Mouse (Mus musculus): ENCODE data around the gene Ctu2. TPM values are rescaled to one million over a fixed set of nuclear protein-coding genes. Genes with fewer than 3 reads are reported as not detected.

Ctu2 gene
- total and polyA plus RNA-seq, 3 experiments, result 23.8 to 63.1 (median 40.4) TPM

- TF ChIP-seq ZC3H11A (IDR thresholded peaks at IDR 0.05; ENCODE audit: low read depth, low read length) (no peak), MAFK (IDR thresholded peaks at IDR 0.05; ENCODE audit: insufficient replicate concordance, low read length) (no peak), SIN3A (IDR thresholded peaks at IDR 0.05; ENCODE audit: low read length) (no peak), POLR2AphosphoS2 (IDR thresholded peaks at IDR 0.05; ENCODE audit: low read depth, low read length) (no peak)
- no peaks in the 10 kb centered on the region for H3K27me3 ChIP-seq (replicated peaks)
- H3K9ac ChIP-seq (ENCODE audit: insufficient read depth, low read depth), result no peak overlapping the region
- no peak overlapping the region for H3K4me3 ChIP-seq (replicated peaks in 1 of 3; ENCODE audit: low read depth in 2 of 3, low read length in 2 of 3, poor library complexity in 1 of 3)
- no peak overlapping the region for H3K27ac ChIP-seq (ENCODE audit: insufficient read depth, low read depth)
- no peaks in the 10 kb centered on the region; the same call in 1 of the 2 replicates for H3K79me2 ChIP-seq (replicated peaks; ENCODE audit: control insufficient read depth, extremely low read depth, insufficient read depth, poor library complexity, severe bottlenecking)
- H3K4me1 ChIP-seq (ENCODE audit: control insufficient read depth in 1 of 2, insufficient read depth in 2 of 2), result peaks cover 9 to 55% of the 10 kb centered on the region in 2 experiments
- in situ Hi-C loops (cut with MboI; ENCODE audit: low pct_ligation_motif_present, low pct_unique_long_range_greater_than_20kb, low sequenced_read_pairs) (no loop called here), dilution Hi-C loops (cut with MboI; ENCODE audit: extremely low pct_ligation_motif_present, extremely low pct_unique_long_range_greater_than_20kb, low sequenced_read_pairs) (no loop called here)
- DNase-seq (ENCODE audit: extremely low read depth), result no peak
- H3K9me3 ChIP-seq (replicated peaks; ENCODE audit: low read length), result peaks cover 5% of the 10 kb centered on the region
- H3K36me3 ChIP-seq (replicated peaks in 1 of 2; ENCODE audit: control insufficient read depth in 1 of 2, insufficient read depth in 1 of 2, low read length in 1 of 2), result peaks cover 5 to 83% of the 10 kb centered on the region in 2 experiments
- no peak overlapping the region for H3K4me2 ChIP-seq (ENCODE audit: insufficient read depth, low read depth, poor library complexity, severe bottlenecking)
Observed at GRCm38 (mm10) chr8:122529159-122529558, 53.2 kb downstream of the Ctu2 start.

- no peak overlapping the region for H3K4me2 ChIP-seq (ENCODE audit: insufficient read depth, low read depth, poor library complexity, severe bottlenecking)
- H3K27ac ChIP-seq (ENCODE audit: insufficient read depth, low read depth), result no peak overlapping the region
- peaks cover 9 to 50% of the 10 kb centered on the region in 2 experiments for H3K4me1 ChIP-seq (ENCODE audit: control insufficient read depth in 1 of 2, insufficient read depth in 2 of 2)
- dilution Hi-C loops (cut with MboI; ENCODE audit: extremely low pct_ligation_motif_present, extremely low pct_unique_long_range_greater_than_20kb, low sequenced_read_pairs) (no loop called here), in situ Hi-C loops (cut with MboI; ENCODE audit: low pct_ligation_motif_present, low pct_unique_long_range_greater_than_20kb, low sequenced_read_pairs) (no loop called here)
- H3K79me2 ChIP-seq (replicated peaks; ENCODE audit: control insufficient read depth, extremely low read depth, insufficient read depth, poor library complexity, severe bottlenecking), result no peaks in the 10 kb centered on the region; the same call in 1 of the 2 replicates
- no peak for DNase-seq (ENCODE audit: extremely low read depth)
- H3K4me3 ChIP-seq (replicated peaks in 1 of 3; ENCODE audit: low read depth in 2 of 3, low read length in 2 of 3, poor library complexity in 1 of 3), result no peak overlapping the region
- H3K9ac ChIP-seq (ENCODE audit: insufficient read depth, low read depth), result no peak overlapping the region
- peaks cover 5% of the 10 kb centered on the region for H3K9me3 ChIP-seq (replicated peaks; ENCODE audit: low read length)
- H3K36me3 ChIP-seq (replicated peaks in 1 of 2; ENCODE audit: control insufficient read depth in 1 of 2, insufficient read depth in 1 of 2, low read length in 1 of 2), result peaks cover 5 to 73% of the 10 kb centered on the region in 2 experiments
- TF ChIP-seq E2F4 (IDR thresholded peaks at IDR 0.05; ENCODE audit: insufficient replicate concordance, low read depth, low read length) (no peak), KAT2A (IDR thresholded peaks at IDR 0.05; ENCODE audit: insufficient replicate concordance, low read length) (no peak), ZMIZ1 (IDR thresholded peaks at IDR 0.05; ENCODE audit: low read depth, low read length) (no peak), RAD21 (IDR thresholded peaks at IDR 0.05; ENCODE audit: low read depth, low read length) (no peak), CTCF (conservative IDR thresholded peaks at IDR 0.05 in 1 of 2, IDR thresholded peaks at IDR 0.05 in 1 of 2; ENCODE audit: low read depth in 2 of 2, low read length in 2 of 2) (no peak), MYC (IDR thresholded peaks at IDR 0.05; ENCODE audit: low read depth, low read length) (no peak), TBP (conservative IDR thresholded peaks at IDR 0.05; ENCODE audit: low read depth, low read length) (no peak), SIN3A (IDR thresholded peaks at IDR 0.05; ENCODE audit: low read length) (no peak), NRF1 (IDR thresholded peaks at IDR 0.05; ENCODE audit: low read depth, low read length) (no peak), IRF4 (IDR thresholded peaks at IDR 0.05; ENCODE audit: low read depth, low read length) (no peak), JUN (IDR thresholded peaks at IDR 0.05; ENCODE audit: insufficient read depth, low read depth, low read length) (no peak), JUND (conservative IDR thresholded peaks at IDR 0.05; ENCODE audit: low read depth, low read length) (no peak), NELFE (IDR thresholded peaks at IDR 0.05; ENCODE audit: low read depth, low read length) (no peak), CHD2 (IDR thresholded peaks at IDR 0.05; ENCODE audit: low read length) (no peak), ETS1 (conservative IDR thresholded peaks at IDR 0.05; ENCODE audit: low read depth, low read length) (no peak)
- no peaks in the 10 kb centered on the region for H3K27me3 ChIP-seq (replicated peaks)
Observed at GRCm38 (mm10) chr8:122531312-122531711, 55.4 kb downstream of the Ctu2 start.

Other genes starting within 250 kb of the Ctu2 start
- 30.1 and 31.0 TPM in 2 replicates for gene Zfpm1, start 194.0 kb upstream of the Ctu2 start, total RNA-seq (2012; rRNA removed)
- 11.0 and 11.3 TPM in 2 replicates for gene Zfpm1, start 194.0 kb upstream of the Ctu2 start, total RNA-seq (2014; rRNA removed)
- 63.5 and 68.4 TPM in 2 replicates for gene Zfpm1, start 194.0 kb upstream of the Ctu2 start, polyA plus RNA-seq (2012; ENCODE audit: insufficient read length, low read depth)
- 0.25 and 0.46 TPM in 2 replicates for gene Trhr2, start 115.4 kb upstream of the Ctu2 start, total RNA-seq (2012; rRNA removed)
- gene Trhr2, start 115.4 kb upstream of the Ctu2 start, total RNA-seq (2014; rRNA removed), result not detected in 2 replicates
- 0.42 and 0.51 TPM in 2 replicates for gene Trhr2, start 115.4 kb upstream of the Ctu2 start, polyA plus RNA-seq (2012; ENCODE audit: insufficient read length, low read depth)
- 58.5 and 66.0 TPM in 2 replicates for gene Zc3h18, start 99.5 kb upstream of the Ctu2 start, total RNA-seq (2012; rRNA removed)
- gene Zc3h18, start 99.5 kb upstream of the Ctu2 start, total RNA-seq (2014; rRNA removed), result 34.6 and 36.3 TPM in 2 replicates
- gene Zc3h18, start 99.5 kb upstream of the Ctu2 start, polyA plus RNA-seq (2012; ENCODE audit: insufficient read length, low read depth), result 81.6 and 83.0 TPM in 2 replicates
- gene Il17c, start 54.1 kb upstream of the Ctu2 start, total RNA-seq (2012; rRNA removed), result 0.21 TPM in 1 of 2 replicates, not detected in the other
- not detected in 2 replicates for gene Il17c, start 54.1 kb upstream of the Ctu2 start, total RNA-seq (2014; rRNA removed)
- 0.33 TPM in 1 of 2 replicates, not detected in the other for gene Il17c, start 54.1 kb upstream of the Ctu2 start, polyA plus RNA-seq (2012; ENCODE audit: insufficient read length, low read depth)
- gene Cyba, start 43.2 kb upstream of the Ctu2 start, total RNA-seq (2012; rRNA removed), result 978 and 1,119 TPM in 2 replicates
- 450 and 466 TPM in 2 replicates for gene Cyba, start 43.2 kb upstream of the Ctu2 start, total RNA-seq (2014; rRNA removed)
- gene Cyba, start 43.2 kb upstream of the Ctu2 start, polyA plus RNA-seq (2012; ENCODE audit: insufficient read length, low read depth), result 848 and 1,050 TPM in 2 replicates
- gene Mvd, start 32.7 kb upstream of the Ctu2 start, total RNA-seq (2012; rRNA removed), result 42.5 and 54.0 TPM in 2 replicates
- gene Mvd, start 32.7 kb upstream of the Ctu2 start, total RNA-seq (2014; rRNA removed), result 56.2 and 80.3 TPM in 2 replicates
- 47.3 and 50.3 TPM in 2 replicates for gene Mvd, start 32.7 kb upstream of the Ctu2 start, polyA plus RNA-seq (2012; ENCODE audit: insufficient read length, low read depth)
- gene Snai3, start 15.4 kb upstream of the Ctu2 start, total RNA-seq (2012; rRNA removed), result 0.47 and 1.0 TPM in 2 replicates
- 0.28 and 0.44 TPM in 2 replicates for gene Snai3, start 15.4 kb upstream of the Ctu2 start, total RNA-seq (2014; rRNA removed)
- 0.19 and 0.49 TPM in 2 replicates for gene Snai3, start 15.4 kb upstream of the Ctu2 start, polyA plus RNA-seq (2012; ENCODE audit: insufficient read length, low read depth)
- 8.5 and 9.1 TPM in 2 replicates for gene Rnf166, start 79 bp upstream of the Ctu2 start, total RNA-seq (2012; rRNA removed)
- gene Rnf166, start 79 bp upstream of the Ctu2 start, total RNA-seq (2014; rRNA removed), result 6.5 and 7.7 TPM in 2 replicates
- gene Rnf166, start 79 bp upstream of the Ctu2 start, polyA plus RNA-seq (2012; ENCODE audit: insufficient read length, low read depth), result 12.9 and 13.0 TPM in 2 replicates
- gene Piezo1, start 75.2 kb downstream of the Ctu2 start, total RNA-seq (2012; rRNA removed), result 52.1 and 59.7 TPM in 2 replicates
- gene Piezo1, start 75.2 kb downstream of the Ctu2 start, total RNA-seq (2014; rRNA removed), result 15.1 and 21.1 TPM in 2 replicates
- 26.5 and 41.6 TPM in 2 replicates for gene Piezo1, start 75.2 kb downstream of the Ctu2 start, polyA plus RNA-seq (2012; ENCODE audit: insufficient read length, low read depth)
- 50.0 and 53.7 TPM in 2 replicates for gene Cdt1, start 91.9 kb downstream of the Ctu2 start, total RNA-seq (2012; rRNA removed)
- 46.0 and 54.2 TPM in 2 replicates for gene Cdt1, start 91.9 kb downstream of the Ctu2 start, total RNA-seq (2014; rRNA removed)
- gene Cdt1, start 91.9 kb downstream of the Ctu2 start, polyA plus RNA-seq (2012; ENCODE audit: insufficient read length, low read depth), result 57.6 and 67.3 TPM in 2 replicates
- 524 and 653 TPM in 2 replicates for gene Aprt, start 100.8 kb downstream of the Ctu2 start, total RNA-seq (2012; rRNA removed)
- gene Aprt, start 100.8 kb downstream of the Ctu2 start, total RNA-seq (2014; rRNA removed), result 453 and 516 TPM in 2 replicates
- 543 and 561 TPM in 2 replicates for gene Aprt, start 100.8 kb downstream of the Ctu2 start, polyA plus RNA-seq (2012; ENCODE audit: insufficient read length, low read depth)
- gene Galns, start 135.3 kb downstream of the Ctu2 start, total RNA-seq (2012; rRNA removed), result 19.8 and 25.6 TPM in 2 replicates
- gene Galns, start 135.3 kb downstream of the Ctu2 start, total RNA-seq (2014; rRNA removed), result 13.2 and 16.4 TPM in 2 replicates
- gene Galns, start 135.3 kb downstream of the Ctu2 start, polyA plus RNA-seq (2012; ENCODE audit: insufficient read length, low read depth), result 23.5 and 25.6 TPM in 2 replicates
- 64.2 and 67.0 TPM in 2 replicates for gene Trappc2l, start 135.5 kb downstream of the Ctu2 start, total RNA-seq (2012; rRNA removed)
- gene Trappc2l, start 135.5 kb downstream of the Ctu2 start, total RNA-seq (2014; rRNA removed), result 10.1 and 15.7 TPM in 2 replicates
- 36.0 and 38.8 TPM in 2 replicates for gene Trappc2l, start 135.5 kb downstream of the Ctu2 start, polyA plus RNA-seq (2012; ENCODE audit: insufficient read length, low read depth)
- not detected in 2 replicates for gene Pabpn1l, start 146.6 kb downstream of the Ctu2 start, total RNA-seq (2012; rRNA removed)
- not detected in 2 replicates for gene Pabpn1l, start 146.6 kb downstream of the Ctu2 start, total RNA-seq (2014; rRNA removed)
- not detected in 2 replicates for gene Pabpn1l, start 146.6 kb downstream of the Ctu2 start, polyA plus RNA-seq (2012; ENCODE audit: insufficient read length, low read depth)
- 2.1 and 3.4 TPM in 2 replicates for gene Cbfa2t3, start 223.0 kb downstream of the Ctu2 start, total RNA-seq (2012; rRNA removed)
- gene Cbfa2t3, start 223.0 kb downstream of the Ctu2 start, total RNA-seq (2014; rRNA removed), result 0.43 and 0.47 TPM in 2 replicates
- gene Cbfa2t3, start 223.0 kb downstream of the Ctu2 start, polyA plus RNA-seq (2012; ENCODE audit: insufficient read length, low read depth), result 16.5 and 22.6 TPM in 2 replicates

Measured in CH12.LX (cell line).